Mouse (Mus musculus): ENCODE data around the gene Gm10260. TPM values are rescaled to one million over a fixed set of nuclear protein-coding genes. Genes with fewer than 3 reads are reported as not detected.

The Gm10260 gene
- polyA plus RNA-seq, 1 experiment from 2014 or later: 2.4 TPM

GRCm38 (mm10) chr13:97734760-97735159 is 25.7 kb downstream of the Gm10260 start:
- no peak for ATAC-seq (ENCODE audit: low FRiP score)
- no peaks in the 10 kb centered on the region for H3K4me1 ChIP-seq
- no peaks in the 10 kb centered on the region for H3K36me3 ChIP-seq (replicated peaks)
- H3K4me3 ChIP-seq (replicated peaks): no peak overlapping the region
- 89% methylated on average over 3 of the region's 3 CpGs for WGBS
- H3K27ac ChIP-seq: no peak overlapping the region
- H3K9me3 ChIP-seq: no peaks in the 10 kb centered on the region
- no peak overlapping the region for H3K9ac ChIP-seq
- H3K27me3 ChIP-seq: no peaks in the 10 kb centered on the region
- H3K4me2 ChIP-seq: no peak overlapping the region

GRCm38 (mm10) chr13:97725160-97725825 is 35.1 kb downstream of the Gm10260 start:
- Histone ChIP-seq H3K27ac (no peak overlapping the region), H3K4me1 (peaks cover 9% of the 10 kb centered on the region), H3K4me3 (replicated peaks) (no peak overlapping the region), H3K9ac (no peak overlapping the region), H3K36me3 (replicated peaks) (no peaks in the 10 kb centered on the region), H3K4me2 (no peak overlapping the region), H3K9me3 (no peaks in the 10 kb centered on the region), H3K27me3 (no peaks in the 10 kb centered on the region)
- ATAC-seq (ENCODE audit: low FRiP score): no peak
- WGBS: 77% methylated on average over 11 of the region's 11 CpGs

- Histone ChIP-seq H3K27me3 (no peaks in the 10 kb centered on the region), H3K4me3 (replicated peaks) (no peak overlapping the region), H3K36me3 (replicated peaks) (no peaks in the 10 kb centered on the region), H3K27ac (no peak overlapping the region), H3K4me1 (peaks cover 9% of the 10 kb centered on the region), H3K9ac (no peak overlapping the region), H3K4me2 (no peak overlapping the region), H3K9me3 (no peaks in the 10 kb centered on the region)
- 70% methylated on average over 6 of the region's 6 CpGs for WGBS
- ATAC-seq (ENCODE audit: low FRiP score): no peak
Observed at GRCm38 (mm10) chr13:97724551-97724950, 35.9 kb downstream of the Gm10260 start.

- WGBS: 77% methylated on average over 8 of the region's 8 CpGs
- Histone ChIP-seq H3K9me3 (no peaks in the 10 kb centered on the region), H3K36me3 (replicated peaks) (no peaks in the 10 kb centered on the region), H3K4me1 (no peaks in the 10 kb centered on the region), H3K4me3 (replicated peaks) (no peak overlapping the region), H3K27ac (no peak overlapping the region), H3K27me3 (no peaks in the 10 kb centered on the region), H3K4me2 (no peak overlapping the region), H3K9ac (no peak overlapping the region)
- ATAC-seq (ENCODE audit: low FRiP score): no peak
Observed at GRCm38 (mm10) chr13:97712506-97713275, 47.7 kb downstream of the Gm10260 start.

GRCm38 (mm10) chr13:97711510-97711909 is 48.9 kb downstream of the Gm10260 start:
- no peak overlapping the region for H3K4me3 ChIP-seq (replicated peaks)
- no peaks in the 10 kb centered on the region for H3K9me3 ChIP-seq
- H3K9ac ChIP-seq: no peak overlapping the region
- no peaks in the 10 kb centered on the region for H3K36me3 ChIP-seq (replicated peaks)
- no peak for ATAC-seq (ENCODE audit: low FRiP score)
- H3K27me3 ChIP-seq: no peaks in the 10 kb centered on the region
- H3K4me1 ChIP-seq: no peaks in the 10 kb centered on the region
- H3K27ac ChIP-seq: no peak overlapping the region
- WGBS: 87% methylated on average over 2 of the region's 2 CpGs
- no peak overlapping the region for H3K4me2 ChIP-seq

Measured in forebrain, embryonic 12.5 days (tissue).